Mouse (Mus musculus) spleen, embryonic (tissue): Measurements from ENCODE around the gene Necap2.

Experiments
- CTCF ChIA-PET: fragments of 350-600 bp; sonication (Branson Sonifier 250); formaldehyde crosslinking; loops from one replicate; lab custom pipeline; 2022; lab: Charles Lee

Gene Necap2

DNA sequence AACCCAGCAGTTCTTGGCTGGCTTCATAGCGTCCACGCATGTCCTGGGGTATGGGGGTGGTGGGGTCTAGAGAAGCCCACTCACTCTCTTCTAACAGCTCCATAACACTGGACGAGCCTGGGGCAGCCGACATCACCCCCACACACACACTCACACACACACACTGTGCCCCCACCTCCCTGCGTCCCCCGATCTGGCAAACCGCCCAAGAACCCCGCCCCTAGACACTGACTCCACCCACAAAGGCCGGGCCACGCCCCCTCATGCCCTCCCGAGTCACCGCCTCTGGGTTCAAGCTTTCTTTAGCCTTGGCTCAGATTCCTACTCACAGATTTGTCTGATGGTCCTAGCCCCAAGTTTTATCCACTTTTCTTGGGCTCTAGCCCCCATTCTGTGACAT, 37.0 kb downstream of the Necap2 start:
- CTCF ChIA-PET = no interaction called here

- CTCF ChIA-PET = interaction anchor here (0.6 kb wide), 1 partner anchor 29 kb away, joined by 6 read pairs; no protein-coding TSS in a partner anchor
Observed at GRCm38 (mm10) chr4:141033606-141034549, 44.3 kb downstream of the Necap2 start.

GRCm38 (mm10) chr4:141031733-141032132, 46.4 kb downstream of the Necap2 start:
- CTCF ChIA-PET = interaction anchor here (0.5 to 0.9 kb wide), 2 partner anchors 66 to 68 kb away, joined by 3 to 4 read pairs; no protein-coding TSS in a partner anchor

DNA sequence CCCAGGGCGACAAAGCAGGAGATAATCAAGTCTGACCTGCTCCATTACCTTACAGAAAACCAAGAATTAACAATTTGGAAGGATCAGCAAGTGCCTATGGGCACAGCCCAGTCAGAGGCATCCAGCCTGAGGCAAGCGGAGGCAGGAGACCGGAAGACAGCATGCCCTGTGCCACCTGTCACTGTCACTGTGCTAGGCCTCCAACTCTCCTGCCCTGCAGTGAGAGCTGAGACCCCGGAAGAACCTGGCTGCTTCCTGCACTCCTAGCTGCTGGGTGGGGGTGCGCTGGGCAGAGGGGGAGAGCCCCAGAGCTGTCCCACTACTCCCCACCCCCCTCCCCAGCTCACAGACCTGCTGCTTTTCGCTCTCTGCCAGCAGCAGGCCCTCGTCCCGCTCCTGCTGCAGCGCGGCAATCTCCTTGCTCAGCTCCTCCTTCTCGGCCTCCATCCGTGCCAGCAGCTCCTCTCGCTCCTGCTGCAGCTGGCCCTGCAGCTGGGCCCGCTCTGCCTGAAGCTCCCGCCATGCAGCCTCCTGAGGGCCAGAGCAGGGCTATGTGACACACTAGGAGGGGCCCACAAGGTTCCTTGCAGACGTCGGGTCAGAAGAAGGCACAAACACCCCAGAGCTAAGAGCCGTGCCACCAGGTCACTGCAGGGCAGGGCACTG, 47.5 kb downstream of the Necap2 start:
- CTCF ChIA-PET = interaction anchor here (0.9 kb wide), 1 partner anchor 65 kb away, joined by 3 read pairs; no protein-coding TSS in a partner anchor

- CTCF ChIA-PET = no interaction called here
Observed at GRCm38 (mm10) chr4:141024992-141025391, 53.2 kb downstream of the Necap2 start.

DNA sequence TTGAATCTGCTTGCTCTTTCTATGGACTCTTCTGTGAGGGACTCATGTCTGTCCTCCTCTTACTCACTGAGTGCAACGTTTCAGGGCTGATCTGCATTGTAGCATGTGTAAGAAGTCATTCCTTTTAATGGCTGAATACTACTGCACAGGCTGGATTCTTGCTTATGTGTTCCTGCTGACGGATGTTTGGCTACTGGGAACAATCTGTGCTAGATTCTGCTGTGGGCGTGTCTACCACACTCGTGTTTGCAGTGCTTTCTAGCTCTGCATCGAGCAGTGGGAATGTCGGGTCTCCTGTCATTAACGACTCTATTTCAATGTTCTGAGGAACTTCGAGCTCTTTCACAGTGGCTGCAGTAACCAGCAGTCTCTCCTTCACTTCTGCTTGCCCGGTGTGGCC, 54.1 kb downstream of the Necap2 start:
- CTCF ChIA-PET = no interaction called here

GRCm38 (mm10) chr4:141021614-141021929, 56.6 kb downstream of the Necap2 start:
- CTCF ChIA-PET = no interaction called here

GRCm38 (mm10) chr4:141020811-141021613, 57.1 kb downstream of the Necap2 start:
- CTCF ChIA-PET = interaction anchor here (0.5 kb wide), 1 partner anchor 59 kb away, joined by 16 read pairs; no protein-coding TSS in a partner anchor

DNA sequence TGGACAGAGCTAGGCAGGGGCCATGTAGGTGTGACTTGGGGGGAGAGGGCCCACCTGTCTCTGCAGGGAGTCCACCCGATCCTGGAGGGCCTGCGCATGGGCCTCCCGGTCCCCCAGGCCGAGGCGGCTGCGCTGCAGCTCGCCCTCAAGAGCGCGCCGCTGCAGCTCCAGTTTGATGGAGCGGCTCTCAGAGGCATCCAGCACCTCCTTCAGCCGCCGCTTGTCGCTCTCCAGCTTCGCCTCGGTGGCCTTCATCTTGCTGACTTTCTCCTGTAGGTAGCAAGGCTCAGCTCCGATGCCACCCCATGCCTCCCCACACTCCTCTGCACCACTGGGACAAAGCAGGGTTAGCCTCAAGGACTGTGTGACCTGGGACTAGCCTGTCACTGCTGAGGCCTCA, 57.9 kb downstream of the Necap2 start:
- CTCF ChIA-PET = no interaction called here

DNA sequence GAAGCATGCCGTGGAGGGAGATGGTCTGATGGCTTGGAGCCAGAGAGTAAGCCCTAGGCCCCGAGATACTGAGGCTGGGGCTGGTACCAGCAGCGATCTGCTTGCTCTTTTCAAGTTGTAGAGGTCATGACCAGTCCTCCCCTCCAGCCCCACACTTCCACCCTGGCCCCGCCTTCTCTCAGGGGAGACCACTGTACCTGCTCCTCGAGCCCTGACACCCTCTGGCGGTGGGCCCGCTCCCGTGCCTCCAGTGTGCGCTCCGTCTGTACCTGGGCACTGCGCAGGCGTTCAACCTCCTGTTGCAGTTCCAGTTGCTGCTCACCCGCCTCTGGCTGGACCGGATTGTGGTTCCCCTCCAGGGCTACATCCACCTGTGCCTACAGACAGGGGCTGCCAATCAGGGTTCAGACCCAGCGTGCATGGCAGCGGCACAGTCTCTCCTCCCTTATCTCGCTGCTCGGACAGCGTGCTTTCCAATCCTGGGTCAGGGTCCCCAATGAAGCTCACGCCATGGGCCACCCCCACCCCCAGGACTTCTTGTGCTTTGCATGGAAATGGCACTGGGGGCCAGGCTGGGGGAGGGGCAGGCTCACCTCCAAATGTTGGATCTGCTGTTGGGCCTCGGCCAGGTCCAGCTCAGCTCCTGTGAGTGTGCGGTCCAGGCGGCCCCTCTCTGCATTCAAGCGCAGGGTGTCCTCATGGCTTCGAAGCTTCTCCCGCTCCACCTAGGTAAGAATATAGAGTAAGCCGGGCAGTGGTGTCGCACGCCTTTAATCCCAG, 60.3 kb downstream of the Necap2 start:
- CTCF ChIA-PET = no interaction called here
